Mouse (Mus musculus) embryonic stem cell, embryonic (primary cell): ENCODE results near the gene Rbm15.

Experiments used
- CTCF ChIA-PET, 4 experiments: fragments of 300-600 bp in 2 of 4; fragments of 350-600 bp in 2 of 4; sonication (Branson Sonifier 250); formaldehyde crosslinking; loops; one replicate each; lab custom pipeline; 2022; ENCODE audit warnings: inconsistent platforms in 2 of 4; lab: Charles Lee
- POLR2A ChIA-PET, 4 experiments: fragments of 300-600 bp in 2 of 4; fragments of 350-600 bp in 2 of 4; sonication (Branson Sonifier 250); formaldehyde crosslinking; loops; one replicate each; lab custom pipeline; 2022; ENCODE audit warnings: antibody characterized with exemption in 4 of 4, inconsistent platforms in 1 of 4; lab: Charles Lee

The Rbm15 gene

DNA sequence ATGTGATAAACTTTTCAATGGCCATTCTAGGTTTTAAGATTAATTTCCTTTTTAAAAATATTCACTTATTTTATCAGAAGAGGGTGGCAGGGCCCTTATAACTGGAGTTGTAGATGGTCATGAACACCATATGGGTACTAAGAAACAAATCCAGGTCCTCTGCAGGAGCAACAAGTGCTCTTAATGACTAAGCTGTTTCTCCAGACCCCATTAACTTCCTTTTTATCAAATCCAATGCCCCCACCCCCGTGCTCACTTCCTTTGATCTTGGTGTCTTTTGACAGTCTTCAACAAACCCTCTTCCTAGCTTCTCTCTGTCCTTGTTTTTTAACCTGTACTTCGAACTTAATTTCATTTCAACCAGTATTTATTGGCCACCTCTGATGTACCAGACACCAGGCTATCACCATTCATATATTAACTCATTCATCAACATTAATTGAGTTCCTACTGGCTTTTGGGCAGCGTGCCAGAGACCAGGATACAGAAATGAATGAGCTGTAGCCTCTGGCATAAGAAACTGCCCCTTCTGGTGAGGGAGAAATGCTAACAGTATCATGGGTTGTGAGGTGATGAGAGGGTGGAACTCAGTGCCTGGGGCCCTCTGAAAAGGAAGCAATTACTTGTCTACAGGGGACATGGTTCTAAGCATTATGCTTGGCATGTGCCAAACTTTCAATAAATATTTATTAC lies 11.7 kb upstream of the Rbm15 start:
- ChIA-PET CTCF (interaction anchor here in 1 of 4 experiments (1.0 kb wide), 1 partner anchor 117 kb away, joined by 3 read pairs; no protein-coding TSS in a partner anchor), POLR2A (interaction anchor here in 2 of 4 experiments (1.0 to 5.8 kb wide), 4 partner anchors 10 to 19 kb away, joined by 3 to 49 read pairs (median 4); partner anchors contain the start of gene Rbm15 (in 2 of the 2))

DNA sequence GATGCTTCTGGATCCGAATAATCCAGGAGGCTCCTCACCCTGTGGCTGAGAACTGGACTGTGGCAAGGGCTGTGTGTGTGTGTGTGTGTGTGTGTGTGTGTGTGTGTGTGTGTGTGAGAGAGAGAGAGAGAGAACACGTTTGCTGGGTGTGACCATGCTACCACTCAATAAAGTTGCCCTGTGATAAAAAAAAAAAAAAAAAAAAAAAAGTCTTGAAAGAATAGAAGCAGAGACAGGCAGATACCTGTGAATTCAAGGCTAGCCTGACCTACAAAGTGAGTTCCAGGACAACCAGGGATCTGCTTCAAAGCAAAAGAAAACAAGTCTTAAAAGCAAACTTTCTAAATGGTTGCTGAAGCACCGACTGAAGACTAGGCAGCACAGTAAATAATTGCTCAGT lies 10.5 kb upstream of the Rbm15 start:
- ChIA-PET POLR2A (interaction anchor here (0.5 to 5.8 kb wide), 9 partner anchors 9 to 627 kb away, joined by 3 to 53 read pairs (median 5); partner anchors contain the start of gene Rbm15 (in 3 of the 4)), CTCF (interaction anchor here in 3 of 4 experiments (0.7 to 1.0 kb wide), 4 partner anchors 118 to 636 kb away, joined by 3 to 18 read pairs (median 6); no protein-coding TSS in a partner anchor)

DNA sequence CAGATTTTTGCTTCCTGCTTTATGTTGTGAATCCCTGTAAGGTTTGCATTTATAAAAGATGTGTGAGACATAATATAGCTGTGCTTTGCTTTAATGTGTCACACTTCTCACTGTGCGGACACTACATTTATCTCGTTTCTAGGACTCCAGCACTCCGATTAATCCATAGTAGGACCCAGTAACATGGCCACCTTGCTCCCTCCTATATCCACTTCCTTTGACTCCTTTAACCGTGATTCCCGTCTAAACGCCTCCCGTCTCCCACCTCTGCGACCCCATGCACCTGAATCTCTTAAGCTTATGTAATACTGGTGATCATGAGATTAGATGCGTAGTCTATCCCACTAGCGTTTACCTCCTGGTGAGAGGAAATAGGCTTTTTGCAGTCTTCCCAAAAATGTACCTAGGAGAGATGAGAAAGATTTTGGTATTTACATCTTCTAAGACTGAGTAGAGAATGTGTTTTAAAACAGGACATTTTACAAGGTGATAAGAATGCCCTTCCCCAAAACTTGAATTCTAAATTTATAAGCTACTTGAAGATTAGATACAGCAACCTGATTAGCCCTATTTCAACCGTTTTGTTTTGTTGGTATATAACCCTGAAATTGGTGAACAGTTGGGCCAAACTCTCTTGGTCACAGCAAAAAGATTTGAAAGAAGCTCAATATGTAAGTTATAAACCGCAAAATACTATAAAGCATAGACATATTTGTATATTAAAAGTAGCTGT lies 895 bp upstream of the Rbm15 start:
- POLR2A ChIA-PET: interaction anchor here (0.6 to 6.2 kb wide), 38 partner anchors 8 to 1377 kb away, joined by 3 to 89 read pairs (median 6); partner anchors contain the start of genes Lamtor5 (in 2 of the 4), Gm10961 (in 1 of the 4), Gnai3 (in 1 of the 4) and Kcnc4 (in 1 of the 4)
- CTCF ChIA-PET: interaction anchor here in 3 of 4 experiments (0.6 to 1.1 kb wide), 4 partner anchors 24 to 216 kb away, joined by 4 to 10 read pairs (median 5); no protein-coding TSS in a partner anchor

DNA sequence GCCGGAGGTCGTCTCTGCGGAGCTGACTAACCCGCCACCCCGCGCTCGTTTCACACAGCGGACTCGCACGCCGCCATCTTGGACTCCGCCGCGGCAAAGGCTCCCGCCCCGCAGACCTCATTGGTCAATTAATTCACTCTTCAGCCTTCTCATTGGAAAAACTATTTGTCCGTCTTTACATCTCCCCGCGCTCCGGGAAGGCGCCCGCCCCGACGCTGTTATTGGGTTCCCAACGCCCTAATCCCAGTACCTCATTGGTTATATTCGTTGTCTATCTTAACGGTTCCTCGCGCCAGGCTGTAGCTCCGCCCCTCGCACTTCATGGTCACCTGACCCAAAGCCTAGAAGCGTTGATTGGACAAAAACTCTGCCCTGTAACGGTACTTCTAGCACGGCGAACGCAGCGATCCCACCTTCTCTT lies 503 bp downstream of the Rbm15 start:
- ChIA-PET CTCF (interaction anchor here in 3 of 4 experiments (0.6 to 1.4 kb wide), 4 partner anchors 25 to 356 kb away, joined by 3 to 4 read pairs (median 4); no protein-coding TSS in a partner anchor), POLR2A (interaction anchor here in 3 of 4 experiments (0.5 to 6.2 kb wide), 85 partner anchors 10 to 1882 kb away, joined by 3 to 89 read pairs (median 4); partner anchors contain the start of genes Lamtor5 (in 3 of the 3), A630076J17Rik (in 1 of the 3), Atxn7l2 (in 1 of the 3) and Cept1 (in 1 of the 3))

DNA sequence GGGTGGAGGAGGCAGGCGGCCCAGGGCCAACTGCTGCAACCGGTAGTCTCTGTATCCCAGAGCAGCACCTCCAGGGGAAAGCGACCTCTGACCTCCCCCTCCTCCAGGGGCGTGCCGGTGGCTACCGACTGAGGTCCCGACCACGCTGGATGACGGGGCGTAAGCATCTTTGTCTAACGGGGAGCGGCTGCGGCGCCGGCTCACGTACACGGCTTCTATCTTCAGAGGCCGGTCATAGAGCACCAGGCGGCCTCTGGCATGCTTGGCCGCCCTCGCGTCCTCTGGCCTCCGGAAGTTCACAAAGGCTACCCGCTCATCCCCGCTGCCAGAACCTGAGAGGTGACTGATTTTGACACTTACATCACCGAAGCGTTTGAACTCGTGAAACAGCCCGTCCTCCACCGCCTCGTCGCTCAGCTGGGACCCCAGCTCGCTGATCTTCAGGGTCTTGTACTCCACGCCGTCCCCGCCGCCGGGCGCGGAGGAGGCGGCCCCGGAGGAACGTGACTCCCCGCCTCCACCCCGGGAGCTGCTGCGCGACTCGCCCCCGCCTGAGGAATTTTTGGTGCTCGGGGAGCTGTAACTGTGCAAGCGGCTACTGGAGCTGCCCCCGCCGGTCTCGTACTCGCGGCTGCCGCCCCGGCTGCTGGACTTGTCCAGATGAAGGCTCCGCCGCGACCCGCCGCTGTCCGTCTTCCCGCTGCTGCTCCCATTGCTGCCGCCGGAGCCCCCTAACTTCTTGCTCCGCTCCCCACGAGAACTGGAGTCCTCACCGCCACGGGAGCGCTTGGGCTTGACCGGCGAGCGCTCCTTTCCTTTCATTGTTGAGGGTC lies 1.1 kb downstream of the Rbm15 start:
- ChIA-PET POLR2A (interaction anchor here in 3 of 4 experiments (0.6 to 6.2 kb wide), 74 partner anchors 9 to 1440 kb away, joined by 3 to 89 read pairs (median 4); partner anchors contain the start of genes Lamtor5 (in 3 of the 3), A630076J17Rik (in 1 of the 3), Atxn7l2 (in 1 of the 3) and Cept1 (in 1 of the 3)), CTCF (interaction anchor here in 3 of 4 experiments (0.6 to 1.4 kb wide), 4 partner anchors 25 to 357 kb away, joined by 3 to 4 read pairs (median 4); no protein-coding TSS in a partner anchor)

DNA sequence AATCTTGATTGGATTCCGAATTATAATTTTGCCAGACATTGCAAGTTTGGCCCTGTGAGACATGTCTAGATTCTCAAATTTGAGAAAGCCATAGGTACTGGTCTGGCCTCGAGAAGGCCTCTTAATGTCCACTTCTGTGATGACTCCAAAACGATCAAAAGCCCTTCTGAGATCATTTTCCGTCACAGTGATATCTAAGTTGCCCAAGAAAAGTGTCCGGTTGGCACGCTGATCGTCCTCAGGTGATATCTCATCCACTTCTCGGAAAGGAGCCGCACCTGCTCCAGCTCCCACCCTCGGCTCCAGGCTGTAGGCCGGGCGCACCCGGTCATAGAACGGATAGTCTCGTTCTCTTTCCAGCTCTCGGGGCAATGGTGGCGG lies 1.7 kb downstream of the Rbm15 start:
- ChIA-PET CTCF (no interaction called here), POLR2A (interaction anchor here in 3 of 4 experiments (0.6 to 6.2 kb wide), 18 partner anchors 9 to 260 kb away, joined by 3 to 89 read pairs (median 21); partner anchors contain the start of genes Lamtor5 (in 1 of the 3) and Slc6a17 (in 1 of the 3))

DNA sequence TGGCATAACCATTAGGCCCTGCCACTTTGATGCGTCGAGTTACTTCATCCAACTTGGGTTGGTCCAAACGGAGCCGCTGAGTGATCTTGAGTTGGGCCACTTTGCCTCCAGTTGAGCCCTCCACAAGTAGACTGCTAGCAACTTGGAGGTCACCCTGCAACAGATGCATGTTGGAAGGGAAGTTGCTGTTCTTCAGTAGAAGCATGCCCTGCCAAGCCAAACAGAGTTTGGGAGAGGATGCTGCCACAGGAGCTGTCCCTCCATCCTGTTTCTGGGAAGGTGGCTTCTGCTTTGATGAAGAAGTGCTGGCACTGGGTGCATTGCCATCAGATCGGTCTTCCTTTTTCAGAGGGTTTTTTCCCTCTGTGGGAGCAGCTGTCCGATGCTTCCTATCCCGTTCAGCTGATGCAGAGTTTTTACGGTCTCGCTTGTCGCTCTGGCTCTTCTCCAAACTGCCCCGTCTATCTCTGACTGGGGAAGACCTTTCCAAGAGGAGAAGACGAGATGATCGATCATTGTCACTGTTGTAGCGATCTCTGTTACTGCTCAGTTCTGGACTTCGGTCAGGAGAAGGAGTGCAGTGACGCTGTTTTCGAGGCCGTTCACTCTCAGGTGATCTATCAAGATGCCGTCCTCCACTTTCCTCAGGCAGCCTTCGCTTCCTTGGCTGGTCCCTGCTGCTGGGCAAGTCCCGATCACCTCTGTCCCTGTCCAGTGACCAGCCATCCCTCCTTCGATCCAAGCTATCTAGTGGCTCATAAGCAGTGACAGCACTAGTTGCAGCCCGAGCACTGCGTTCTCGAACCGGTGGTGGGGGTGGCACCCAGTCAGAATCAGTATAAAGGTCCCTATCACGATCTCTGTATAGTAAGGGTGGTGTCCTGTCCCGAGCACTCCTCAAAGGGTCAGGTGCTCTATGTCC lies 2.7 kb downstream of the Rbm15 start:
- POLR2A ChIA-PET: interaction anchor here in 2 of 4 experiments (1.1 to 6.2 kb wide), 6 partner anchors 8 to 25 kb away, joined by 3 to 89 read pairs (median 40); no protein-coding TSS in a partner anchor
- CTCF ChIA-PET: no interaction called here

DNA sequence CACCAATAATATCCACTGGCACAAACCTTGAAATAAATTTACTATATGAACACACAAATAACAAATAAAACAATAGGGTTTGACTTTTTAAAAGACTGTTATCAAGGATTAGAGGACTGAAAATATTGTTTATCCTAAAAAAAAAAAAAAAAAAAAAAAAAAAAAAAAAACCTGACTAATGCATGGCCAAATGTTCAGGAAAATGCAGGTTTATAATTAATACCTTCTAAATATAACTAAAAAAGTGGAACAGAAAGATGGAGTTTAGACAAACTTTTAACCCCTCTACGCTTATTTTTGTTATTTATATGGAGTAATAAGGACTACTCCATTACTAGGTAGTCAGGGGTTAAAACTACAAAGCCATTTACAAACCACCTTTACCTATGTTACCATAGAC lies 7.0 kb downstream of the Rbm15 start:
- CTCF ChIA-PET: no interaction called here
- POLR2A ChIA-PET: interaction anchor here in 2 of 4 experiments (0.6 to 8.4 kb wide), 10 partner anchors 6 to 412 kb away, joined by 3 to 89 read pairs (median 6); partner anchors contain the start of gene Rbm15 (in 2 of the 2)

DNA sequence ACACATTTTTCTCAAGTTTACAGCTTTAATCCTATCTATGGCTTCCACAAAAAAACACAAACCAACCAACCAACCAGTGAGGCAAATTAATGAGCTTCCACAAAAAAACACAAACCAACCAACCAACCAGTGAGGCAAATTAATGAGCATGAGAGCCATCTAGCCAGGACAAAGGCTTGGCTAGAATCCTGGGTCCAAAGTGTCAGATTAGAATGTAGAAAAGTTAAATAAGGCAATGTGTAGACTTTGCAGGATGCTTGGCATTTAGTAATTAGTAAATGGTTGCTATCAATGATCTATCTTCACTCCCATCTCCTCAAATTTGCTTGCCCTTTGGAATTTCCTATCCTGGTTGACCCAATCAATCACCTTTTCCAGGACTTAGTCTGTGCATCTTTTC lies 11.7 kb downstream of the Rbm15 start:
- POLR2A ChIA-PET: interaction anchor here in 3 of 4 experiments (0.6 to 8.4 kb wide), 7 partner anchors 11 to 63 kb away, joined by 3 to 89 read pairs (median 20); partner anchors contain the start of genes Rbm15 (in 3 of the 3) and Lamtor5 (in 1 of the 3)
- CTCF ChIA-PET: interaction anchor here in 1 of 4 experiments (0.9 kb wide), 1 partner anchor 1524 kb away, joined by 3 read pairs; no protein-coding TSS in a partner anchor

DNA sequence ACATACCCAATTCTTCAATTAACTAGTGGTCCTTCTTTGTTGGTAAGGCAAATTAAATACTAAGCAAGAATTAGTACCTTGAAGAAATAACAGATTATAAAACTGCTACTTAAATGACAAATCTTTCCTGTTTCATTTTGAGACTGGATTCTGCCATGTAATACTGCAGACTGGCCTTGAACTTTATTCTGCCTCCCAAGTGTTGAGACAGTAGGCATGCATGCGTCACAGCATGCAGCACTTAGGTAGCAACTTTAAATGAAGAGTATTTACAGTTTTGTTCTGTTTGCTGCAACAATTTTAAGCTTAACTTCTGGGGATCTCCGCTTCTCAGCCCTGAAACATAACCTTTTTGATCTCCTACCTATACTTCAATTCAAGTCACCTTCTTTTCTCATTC lies 12.3 kb downstream of the Rbm15 start:
- POLR2A ChIA-PET: interaction anchor here in 3 of 4 experiments (0.6 to 8.4 kb wide), 8 partner anchors 10 to 63 kb away, joined by 3 to 89 read pairs (median 13); partner anchors contain the start of genes Rbm15 (in 3 of the 3) and Lamtor5 (in 2 of the 3)
- CTCF ChIA-PET: interaction anchor here in 1 of 4 experiments (0.9 kb wide), 1 partner anchor 1524 kb away, joined by 3 read pairs; no protein-coding TSS in a partner anchor

DNA sequence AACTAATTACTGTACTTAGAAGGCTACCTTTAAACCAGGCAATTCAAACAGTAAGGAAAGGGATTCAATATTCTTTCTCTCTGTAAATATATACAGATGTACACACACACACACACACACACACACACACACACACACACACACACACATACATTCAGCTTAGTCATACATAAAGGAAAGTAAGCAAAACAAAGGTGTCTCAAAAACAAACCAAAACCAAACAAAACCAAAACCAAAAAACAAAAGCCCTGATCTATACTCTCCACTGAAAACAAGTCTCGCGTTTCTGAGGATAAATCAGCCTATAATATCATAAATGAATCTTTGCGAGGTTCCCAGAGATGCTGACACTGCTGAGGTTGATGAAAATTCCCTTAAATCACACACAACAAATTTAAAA lies 16.1 kb downstream of the Rbm15 start:
- ChIA-PET POLR2A (interaction anchor here in 2 of 4 experiments (0.7 to 2.1 kb wide), 3 partner anchors 15 to 23 kb away, joined by 3 to 10 read pairs (median 4); partner anchors contain the start of gene Rbm15 (in 1 of the 2)), CTCF (no interaction called here)

DNA sequence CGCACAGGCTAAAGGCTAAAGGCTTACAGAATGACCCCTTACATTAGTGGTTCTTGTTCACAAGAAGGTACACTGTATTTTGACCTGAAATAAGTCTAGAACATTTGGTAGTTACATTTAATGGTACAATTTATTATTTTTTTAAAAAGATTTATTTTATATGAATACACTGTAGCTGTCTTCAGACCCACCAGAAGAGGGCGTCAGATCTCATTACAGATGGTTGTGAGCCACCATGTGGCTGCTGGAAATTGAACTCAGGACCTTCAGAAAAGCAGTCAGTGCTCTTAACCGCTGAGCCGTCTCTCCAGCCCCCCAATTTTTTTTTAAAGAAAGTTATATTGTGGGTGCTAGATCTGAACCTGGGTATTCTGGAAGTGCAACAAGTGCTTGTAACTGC lies 36.6 kb downstream of the Rbm15 start:
- ChIA-PET POLR2A (interaction anchor here (0.6 to 6.7 kb wide), 13 partner anchors 9 to 993 kb away, joined by 3 to 52 read pairs (median 3); partner anchors contain the start of genes Rbm15 (in 3 of the 4) and Lamtor5 (in 1 of the 4)), CTCF (interaction anchor here (0.6 to 1.8 kb wide), 12 partner anchors 13 to 615 kb away, joined by 3 to 11 read pairs (median 4); partner anchors contain the start of gene Kcnc4 (in 1 of the 4))

DNA sequence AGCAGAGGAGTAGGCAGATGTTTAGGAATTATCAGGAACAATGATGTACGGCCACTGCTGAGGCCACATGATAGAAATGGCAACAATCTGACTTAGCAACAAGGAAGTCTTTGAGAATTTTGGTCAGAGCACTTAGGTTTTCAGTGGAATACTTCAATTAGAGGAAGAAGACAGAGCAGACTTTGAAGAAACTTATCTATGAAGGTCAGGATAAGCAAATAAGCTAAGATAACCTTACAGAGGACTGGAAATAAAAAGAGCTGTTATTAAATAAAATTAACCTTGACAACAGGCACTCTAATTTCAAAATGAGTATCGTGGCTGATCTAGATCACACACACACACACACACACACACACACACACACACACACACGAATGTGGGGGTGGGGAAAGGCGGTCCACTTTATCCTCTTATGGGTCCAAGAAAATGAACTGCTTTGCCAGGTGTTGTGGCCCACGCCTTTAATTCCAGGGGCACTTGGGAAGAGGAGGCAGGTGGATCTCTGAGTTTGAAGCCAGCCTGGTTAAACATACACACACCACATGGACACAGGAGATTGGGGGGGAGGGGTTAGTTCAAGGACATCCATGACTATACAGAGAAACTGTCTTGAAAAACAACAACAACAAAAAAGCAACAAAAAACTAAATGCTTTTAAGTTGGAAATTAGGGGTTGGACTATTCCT lies 37.7 kb downstream of the Rbm15 start:
- POLR2A ChIA-PET: interaction anchor here in 3 of 4 experiments (0.7 to 6.7 kb wide), 7 partner anchors 10 to 996 kb away, joined by 3 to 52 read pairs (median 4); partner anchors contain the start of genes Rbm15 (in 2 of the 3) and Lamtor5 (in 1 of the 3)

DNA sequence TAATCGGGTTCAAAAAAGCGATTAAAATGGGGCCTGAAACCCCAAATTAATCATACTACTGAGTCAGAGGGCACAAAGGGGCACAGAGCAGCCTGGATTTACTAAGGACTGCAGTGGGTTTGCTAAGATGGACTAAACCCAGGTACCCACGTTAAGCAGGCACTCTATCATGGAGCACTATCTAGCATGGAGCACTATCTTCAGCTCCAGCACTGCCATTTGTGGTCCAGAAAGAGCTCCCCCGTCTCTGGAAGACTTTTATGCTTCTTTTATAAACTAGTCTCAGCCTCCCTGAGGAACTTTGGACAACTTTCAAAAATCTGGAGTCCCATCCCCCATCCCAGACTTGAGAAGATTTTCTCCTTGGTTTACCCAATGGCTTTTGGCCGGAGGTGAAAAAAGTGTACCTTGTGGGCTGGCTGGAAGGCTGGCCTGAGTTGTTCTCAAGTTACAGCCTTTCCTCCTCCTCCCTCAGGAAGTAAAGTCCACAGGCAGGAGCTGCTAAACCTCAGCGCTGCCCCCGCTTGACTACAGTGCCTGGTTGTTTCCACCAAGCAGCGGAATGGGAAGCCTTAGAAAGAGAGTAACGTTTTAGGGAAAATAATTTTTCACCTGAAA lies 42.6 kb downstream of the Rbm15 start, which contains the start of gene Slc16a4:
Gene Slc16a4 (plus strand): TSS at position 467 of the 618 bp plus-strand sequence.
- ChIA-PET POLR2A (interaction anchor here in 2 of 4 experiments (1.3 to 6.7 kb wide), 3 partner anchors 11 to 19 kb away, joined by 3 to 52 read pairs (median 9); partner anchors contain the start of gene Lamtor5 (in 2 of the 2)), CTCF (interaction anchor here in 3 of 4 experiments (0.6 to 1.0 kb wide), 6 partner anchors 50 to 495 kb away, joined by 3 read pairs; no protein-coding TSS in a partner anchor)

More for the DNA sequence above, 37.7 kb downstream of the Rbm15 start:
- CTCF ChIA-PET: interaction anchor here in 1 of 4 experiments (1.3 kb wide), 1 partner anchor 62 kb away, joined by 4 read pairs; no protein-coding TSS in a partner anchor
